Mouse (Mus musculus) heart, embryonic 14.5 days (tissue): ENCODE results near the gene Il5. TPM values are rescaled to one million over a fixed set of nuclear protein-coding genes. Genes with fewer than 3 reads are reported as not detected.

Source experiments
- ATAC-seq: fragments of 200-750 bp; cut with Nextera tagmentation; 2 replicates; pipeline ENCODE4 v1.8.0; 2017; ENCODE audit warnings: low read depth, moderate TSS enrichment; ENCODE audit not compliant: insufficient number of reproducible peaks, insufficient read depth, low FRiP score
- H3K27ac ChIP-seq, 2 experiments: fragments of 200-500 bp in 1 of 2; fragments of 300-500 bp in 1 of 2; sonication (generic) in 1 of 2; replicated peaks in 1 of 2; 2 replicates each; pipeline ENCODE4 v1.5.1; 2012 to 2014; ENCODE audit warnings: low read depth in 2 of 2, low read length in 2 of 2, control low read depth in 1 of 2, mild to moderate bottlenecking in 1 of 2, mixed read lengths in 1 of 2; ENCODE audit not compliant: control insufficient read depth in 1 of 2, insufficient read depth in 1 of 2
- H3K27me3 ChIP-seq: fragments of 300-500 bp; sonication (generic); 2 replicates; pipeline ENCODE4 v1.6.1; 2014; ENCODE audit warnings: mild to moderate bottlenecking, low read length, control low read depth; ENCODE audit not compliant: control insufficient read depth, insufficient read depth
- H3K36me3 ChIP-seq: fragments of 300-500 bp; sonication (generic); 2 replicates; pipeline ENCODE4 v1.6.1; 2014; ENCODE audit warnings: mild to moderate bottlenecking, control low read depth, low read length, mixed read lengths; ENCODE audit not compliant: control insufficient read depth, insufficient read depth
- H3K4me1 ChIP-seq, 2 experiments: fragments of 200-500 bp in 1 of 2; fragments of 300-500 bp in 1 of 2; sonication (generic) in 1 of 2; 2 replicates each; pipeline ENCODE4 v1.6.1; 2012 to 2014; ENCODE audit warnings: low read length in 2 of 2, control low read depth in 1 of 2, mixed read lengths in 1 of 2; ENCODE audit not compliant: control insufficient read depth in 2 of 2, insufficient read depth in 2 of 2
- H3K4me2 ChIP-seq: fragments of 300-500 bp; sonication (generic); 2 replicates; pipeline ENCODE4 v1.6.1; 2014; ENCODE audit warnings: mild to moderate bottlenecking, low read length
- H3K4me3 ChIP-seq, 2 experiments: fragments of 200-500 bp in 1 of 2; fragments of 300-500 bp in 1 of 2; sonication (generic) in 1 of 2; 2 replicates each; pipeline ENCODE4 v1.5.1; 2012 to 2014; ENCODE audit warnings: low read length in 2 of 2, mild to moderate bottlenecking in 2 of 2, control low read depth in 1 of 2, low read depth in 1 of 2, moderate library complexity in 1 of 2; ENCODE audit not compliant: control insufficient read depth in 1 of 2, insufficient read depth in 1 of 2
- H3K9ac ChIP-seq: fragments of 300-500 bp; sonication (generic); 2 replicates; pipeline ENCODE4 v1.6.1; 2014; ENCODE audit warnings: mild to moderate bottlenecking, low read length
- H3K9me3 ChIP-seq: fragments of 300-500 bp; sonication (generic); 2 replicates; pipeline ENCODE4 v1.6.1; 2016; ENCODE audit warnings: low read length, control low read depth; ENCODE audit not compliant: control insufficient read depth
- WGBS: fragments of 180-500 bp; shearing (Covaris S2); extraction: QIAGEN DNeasy Blood & Tissue Kit; methylation state at CpG from one replicate; pipeline ENCODE4 v1.1.7; 2014; 5-methylcytosine and 5-hydroxymethylcytosine counted together
- polyA plus RNA-seq: library from polyadenylated mRNA; unstranded; fragments of >200 nt; fragmentation: Nextera tagmentation; extraction: Ambion mirVana; gene quantifications from 2 replicates; pipeline ENCODE4 v1.2.1, GENCODE M21; 2014

The Il5 gene
- polyA plus RNA-seq, 1 experiment from 2014 or later, result not detected

DNA sequence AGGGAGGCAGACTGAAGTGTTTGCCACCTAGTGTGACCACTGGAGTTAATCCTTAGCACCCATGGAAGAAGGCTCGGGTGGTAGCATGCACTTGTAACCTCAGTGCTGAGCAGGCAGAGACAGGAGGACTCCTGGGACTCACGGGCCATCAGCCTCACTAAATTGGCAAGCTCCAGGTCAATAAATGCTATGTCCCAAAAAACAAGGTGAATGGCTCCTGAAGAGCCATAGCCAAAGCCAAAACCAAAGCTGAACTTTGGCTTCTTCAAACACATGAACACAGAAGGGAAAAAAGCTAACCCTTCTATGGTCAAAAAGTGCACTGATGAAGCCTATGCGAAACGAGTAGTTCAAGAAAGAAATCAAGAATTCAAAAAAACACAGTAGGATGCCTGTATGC lies 21.2 kb upstream of the Il5 start:
- Histone ChIP-seq H3K4me3 (no peak overlapping the region), H3K27me3 (no peaks in the 10 kb centered on the region), H3K27ac (no peak overlapping the region), H3K4me2 (no peak overlapping the region), H3K9ac (no peak overlapping the region), H3K36me3 (peaks cover 75% of the 10 kb centered on the region), H3K4me1 (no peaks in the 10 kb centered on the region), H3K9me3 (no peaks in the 10 kb centered on the region)
- WGBS, result 84% methylated on average over 4 of the region's 4 CpGs
- ATAC-seq, result no peak

GRCm38 (mm10) chr11:53706236-53706933 lies 14.2 kb upstream of the Il5 start:
- H3K36me3 ChIP-seq, result peaks cover 16% of the 10 kb centered on the region
- H3K27ac ChIP-seq, result peak overlapping the region; percentile 51 to 82
- H3K4me3 ChIP-seq, result peak overlapping the region; percentile 72 to 75
- peak overlapping the region; percentile 79 for H3K9ac ChIP-seq
- H3K4me1 ChIP-seq, result peaks cover 0 to 3% of the 10 kb centered on the region in 2 experiments; a peak in 1 of 4 replicates
- no peaks in the 10 kb centered on the region for H3K9me3 ChIP-seq
- ATAC-seq, result peak; percentile 55; the same call in 1 of the 2 replicates
- peak overlapping the region; percentile 81 for H3K4me2 ChIP-seq
- 6% methylated on average over 29 of the region's 29 CpGs for WGBS
- H3K27me3 ChIP-seq, result no peaks in the 10 kb centered on the region

DNA sequence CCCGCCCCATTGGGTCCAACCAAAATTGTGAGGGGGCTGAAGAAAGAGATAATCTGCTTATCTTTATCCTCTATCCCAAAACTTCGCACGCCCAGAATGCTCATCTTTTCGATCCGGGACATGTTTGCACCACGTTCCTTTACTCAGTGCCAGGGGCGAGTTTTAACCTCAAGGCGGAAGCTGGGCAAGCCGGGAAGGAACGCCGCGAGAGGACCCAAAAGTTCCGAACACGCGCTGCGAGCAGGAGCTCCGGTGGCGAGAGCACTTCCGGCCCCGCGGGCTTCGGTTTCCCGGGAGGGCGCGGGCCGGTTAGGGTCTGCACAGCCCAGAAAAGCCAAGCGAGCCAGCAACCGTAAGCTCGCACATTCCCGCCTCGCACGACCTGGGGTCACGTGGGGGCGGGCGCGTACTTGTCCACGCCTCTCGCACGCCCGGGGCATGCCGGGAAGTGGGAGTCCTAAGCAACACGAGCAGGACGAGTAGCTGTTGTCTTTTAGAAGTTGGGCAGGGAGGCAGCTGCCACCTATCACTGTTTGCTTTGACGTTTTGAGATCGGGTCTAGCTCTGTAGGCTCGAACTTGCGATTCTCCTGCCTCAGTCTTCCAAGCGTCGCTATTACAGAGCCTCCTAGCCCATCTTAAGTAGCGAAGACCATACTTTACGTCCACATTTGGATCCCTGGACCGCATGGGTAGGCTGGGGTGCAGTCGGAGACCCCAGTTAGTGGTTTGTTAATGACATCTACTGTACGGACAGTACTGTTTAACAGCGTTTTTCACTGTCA lies 13.5 kb upstream of the Il5 start, which contains the start of gene Rad50:
TSS of gene Rad50 (minus strand) at position 386 of the 784 bp plus-strand sequence.
- Histone ChIP-seq H3K36me3 (peaks cover 9% of the 10 kb centered on the region), H3K4me1 (peaks cover 0 to 3% of the 10 kb centered on the region in 2 experiments; a peak in 1 of 4 replicates), H3K9ac (peak within 1 kb of the TSS; percentile 79), H3K9me3 (no peaks in the 10 kb centered on the region), H3K27ac (peak within 1 kb of the TSS; percentile 51 to 82), H3K27me3 (no peaks in the 10 kb centered on the region), H3K4me2 (peak within 1 kb of the TSS; percentile 81), H3K4me3 (peak within 1 kb of the TSS; percentile 72 to 75)
- WGBS, result 4% methylated on average over 55 of the region's 55 CpGs
- peak; percentile 96 for ATAC-seq

GRCm38 (mm10) chr11:53707718-53708009 lies 12.9 kb upstream of the Il5 start:
- Histone ChIP-seq H3K4me1 (peaks cover 0 to 3% of the 10 kb centered on the region in 2 experiments; a peak in 1 of 4 replicates), H3K9ac (peak overlapping the region; percentile 79), H3K36me3 (peaks cover 7% of the 10 kb centered on the region; the same call in 1 of the 2 replicates), H3K9me3 (no peaks in the 10 kb centered on the region), H3K4me2 (peak overlapping the region; percentile 81), H3K27me3 (no peaks in the 10 kb centered on the region), H3K4me3 (peak overlapping the region in 1 of 2 experiments; percentile 72; a peak in 3 of 4 replicates), H3K27ac (no peak overlapping the region)
- WGBS, result 78% methylated on average over 3 of the region's 3 CpGs
- no peak for ATAC-seq

DNA sequence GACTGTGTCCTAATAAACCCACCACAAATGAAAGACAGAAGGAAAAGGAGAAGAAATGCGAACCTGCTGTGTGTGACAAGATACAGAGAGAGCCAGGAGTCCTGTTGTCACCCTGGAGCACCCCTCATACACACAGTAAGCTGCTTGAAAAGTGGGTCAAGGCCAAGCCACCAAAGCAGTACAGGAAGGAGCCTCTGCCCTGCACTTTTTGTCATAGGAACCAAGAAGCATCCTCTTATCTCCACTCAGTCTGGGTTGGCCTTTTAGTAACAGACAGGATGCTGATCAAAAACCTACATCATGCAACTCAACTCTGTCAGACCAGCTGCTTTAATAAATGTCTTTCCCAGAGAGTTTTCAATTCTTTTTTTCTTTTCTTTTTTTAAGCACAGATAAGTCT lies 893 bp upstream of the Il5 start:
- ATAC-seq, result no peak
- Histone ChIP-seq H3K36me3 (no peaks in the 10 kb centered on the region), H3K4me3 (no peak overlapping the region), H3K9me3 (no peaks in the 10 kb centered on the region), H3K4me2 (no peak overlapping the region), H3K27ac (no peak overlapping the region), H3K27me3 (no peaks in the 10 kb centered on the region; the same call in 1 of the 2 replicates), H3K4me1 (no peaks in the 10 kb centered on the region), H3K9ac (no peak overlapping the region)
- WGBS, result 78% methylated on average over 1 of the region's 1 CpGs

- Histone ChIP-seq H3K9me3 (no peaks in the 10 kb centered on the region), H3K9ac (no peak overlapping the region), H3K4me1 (no peaks in the 10 kb centered on the region), H3K4me2 (no peak overlapping the region), H3K27me3 (no peaks in the 10 kb centered on the region), H3K27ac (no peak overlapping the region), H3K36me3 (no peaks in the 10 kb centered on the region), H3K4me3 (no peak overlapping the region)
- WGBS, result 89% methylated on average over 7 of the region's 7 CpGs
- no peak for ATAC-seq
Observed at GRCm38 (mm10) chr11:53731457-53731856, 10.9 kb downstream of the Il5 start.

DNA sequence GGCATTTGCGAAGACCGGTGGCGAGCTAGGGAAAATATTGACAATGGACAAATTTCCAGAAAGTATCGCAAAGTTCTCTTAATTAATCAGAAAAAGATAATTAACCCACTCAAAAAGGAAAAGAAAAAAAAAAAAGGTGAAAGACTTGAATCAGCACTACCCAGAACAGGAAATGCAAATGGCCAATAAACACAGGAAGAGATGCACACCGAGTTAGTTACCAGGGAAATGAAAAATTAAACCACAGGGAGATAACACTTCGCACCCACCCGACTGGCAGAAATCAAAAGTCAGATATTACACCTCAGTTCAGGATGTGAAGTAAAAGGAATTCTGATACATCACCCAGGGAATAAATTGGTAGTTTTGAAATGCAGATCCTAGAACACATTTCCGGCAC lies 11.7 kb downstream of the Il5 start:
- Histone ChIP-seq H3K27me3 (no peaks in the 10 kb centered on the region), H3K9me3 (no peaks in the 10 kb centered on the region), H3K4me2 (no peak overlapping the region), H3K27ac (no peak overlapping the region), H3K36me3 (no peaks in the 10 kb centered on the region), H3K9ac (no peak overlapping the region), H3K4me1 (no peaks in the 10 kb centered on the region), H3K4me3 (no peak overlapping the region)
- no peak for ATAC-seq
- WGBS, result 77% methylated on average over 8 of the region's 8 CpGs
